Mouse (Mus musculus): ENCODE data around the gene Dmp1.

The Dmp1 gene

DNA sequence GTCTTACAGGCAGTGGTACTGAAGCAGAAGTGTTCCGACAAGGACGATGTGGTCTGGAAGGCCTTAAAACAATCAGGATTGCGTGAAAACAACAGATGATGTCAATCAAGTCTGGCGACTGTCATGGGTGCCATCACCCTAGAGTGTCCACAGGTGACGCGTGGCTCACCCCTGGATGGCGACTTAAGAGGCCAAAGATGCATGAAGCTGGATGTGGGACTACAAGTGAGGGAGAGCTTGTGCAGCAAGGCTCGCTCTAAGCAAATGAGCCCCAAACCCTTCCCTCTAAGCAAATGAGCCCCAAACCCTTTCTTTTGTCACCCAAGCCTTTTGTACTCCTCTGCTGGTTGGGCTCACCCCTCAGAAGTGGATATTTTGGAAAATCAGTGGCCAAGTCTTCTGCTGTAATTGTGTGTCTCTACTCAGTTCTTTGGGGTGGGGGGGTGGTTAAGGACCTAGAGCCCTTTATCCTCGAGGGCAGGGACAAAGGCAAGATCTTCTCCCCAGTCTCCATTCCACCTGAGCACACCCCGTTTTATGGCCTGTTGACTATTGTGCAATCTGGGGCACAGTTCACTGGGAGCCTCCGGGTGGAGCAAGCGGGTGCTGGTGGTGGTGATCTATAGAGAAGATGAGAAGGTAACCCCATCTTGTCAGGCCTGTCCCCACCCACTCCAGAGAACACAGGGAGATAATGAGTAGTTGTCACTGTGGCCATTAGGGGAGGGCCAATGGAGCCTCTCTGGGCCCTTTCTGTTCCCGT lies 60.8 kb downstream of the Dmp1 start:
- no peak for DNase-seq
